11 mouse cellular contexts compared by ENCODE assay signal in genomic region chr17:5829930-5830329, GRCm38 (mm10). TPM values are rescaled to one million over a fixed set of nuclear protein-coding genes. Genes with fewer than 3 reads are reported as not detected.
DNase-seq lines count a peak whose midpoint lies in the region; ATAC-seq and TF ChIP-seq lines count a peak whose summit lies in the region.
"Had no signal": no experiment of that assay in that cellular context is flagged by ENCODE, and none has a peak within 500 bp of the region (broad histone marks: within the 10 kb centered on the region; RNA-seq: fewer than 3 reads in every experiment).

No protein-coding gene starts in this region.

- no peak for TF ChIP-seq EP300 in stomach, postnatal 0 days (optimal IDR thresholded peaks at IDR 0.05)

- no peaks in the 10 kb centered on the region for H3K27me3 ChIP-seq in stomach, embryonic 15.5 days (replicated peaks)
- no peaks in the 10 kb centered on the region for H3K27me3 ChIP-seq in stomach, postnatal 0 days (ENCODE audit: control insufficient read depth, insufficient read depth, low read length)
- no peaks in the 10 kb centered on the region for H3K27me3 ChIP-seq in intestine, postnatal 0 days (replicated peaks; ENCODE audit: control insufficient read depth, insufficient read depth, low read length)
- H3K27me3 ChIP-seq in limb, embryonic 10.5 days (ENCODE audit: low read depth, poor library complexity, severe bottlenecking): no peaks in the 10 kb centered on the region
- H3K27me3 ChIP-seq: hindbrain, embryonic 13.5 days had no signal

- no peaks in the 10 kb centered on the region for H3K9me3 ChIP-seq in stomach, embryonic 15.5 days
- no peaks in the 10 kb centered on the region for H3K9me3 ChIP-seq in stomach, postnatal 0 days (ENCODE audit: control insufficient read depth, low read length)
- no peaks in the 10 kb centered on the region for H3K9me3 ChIP-seq in intestine, postnatal 0 days (ENCODE audit: control insufficient read depth)
- no peaks in the 10 kb centered on the region for H3K9me3 ChIP-seq in limb, embryonic 10.5 days (replicated peaks)
- H3K9me3 ChIP-seq: hindbrain, embryonic 13.5 days had no signal

- no peak overlapping the region for H3K9ac ChIP-seq in stomach, embryonic 15.5 days
- H3K9ac ChIP-seq in stomach, postnatal 0 days (ENCODE audit: low read length): no peak overlapping the region
- no peak overlapping the region for H3K9ac ChIP-seq in intestine, postnatal 0 days (ENCODE audit: low read depth, low read length)
- H3K9ac ChIP-seq: hindbrain, embryonic 13.5 days had no signal

- WGBS in stomach, embryonic 15.5 days: 54% methylated on average over 3 of the region's 3 CpGs
- WGBS in stomach, postnatal 0 days: 70% methylated on average over 3 of the region's 3 CpGs
- WGBS in intestine, postnatal 0 days: 40% methylated on average over 3 of the region's 3 CpGs
- WGBS in limb, embryonic 10.5 days: 90% methylated on average over 3 of the region's 3 CpGs

- H3K27ac ChIP-seq in stomach, embryonic 15.5 days: no peak overlapping the region
- no peak overlapping the region for H3K27ac ChIP-seq in stomach, postnatal 0 days (replicated peaks)
- H3K27ac ChIP-seq in intestine, postnatal 0 days (ENCODE audit: low read depth, low read length): no peak overlapping the region; the same call in 1 of the 2 replicates
- H3K27ac ChIP-seq in limb, embryonic 10.5 days: no peak overlapping the region
- H3K27ac ChIP-seq: heart, adult 2 months; hindbrain, embryonic 13.5 days had no signal

- ATAC-seq in stomach, embryonic 15.5 days (ENCODE audit: insufficient read depth, low FRiP score, low read depth): 0 out of 2 replicates have a peak, but pooled peaks have one; percentile 16
- no peak for ATAC-seq in stomach, postnatal 0 days (ENCODE audit: low FRiP score, low TSS enrichment)
- peak; percentile 73 for ATAC-seq in intestine, postnatal 0 days
- ATAC-seq in neutrophil, adult 5-6 weeks (ENCODE audit: extremely low read depth, insufficient number of reproducible peaks, low FRiP score, poor library complexity, severe bottlenecking): peak; percentile 64

- H3K36me3 ChIP-seq in stomach, embryonic 15.5 days: no peaks in the 10 kb centered on the region
- H3K36me3 ChIP-seq in stomach, postnatal 0 days (ENCODE audit: control insufficient read depth, insufficient read depth, low read length): no peaks in the 10 kb centered on the region
- no peaks in the 10 kb centered on the region for H3K36me3 ChIP-seq in intestine, postnatal 0 days (ENCODE audit: control insufficient read depth, insufficient read depth)
- no peaks in the 10 kb centered on the region for H3K36me3 ChIP-seq in limb, embryonic 10.5 days
- H3K36me3 ChIP-seq: hindbrain, embryonic 13.5 days had no signal

- 0 out of 2 replicates have a peak, but pooled peaks cover 3% of the 10 kb centered on the region for H3K4me1 ChIP-seq in stomach, embryonic 15.5 days
- H3K4me1 ChIP-seq in stomach, postnatal 0 days (replicated peaks; ENCODE audit: control insufficient read depth, insufficient read depth): no peaks in the 10 kb centered on the region
- no peaks in the 10 kb centered on the region for H3K4me1 ChIP-seq in intestine, postnatal 0 days (replicated peaks; ENCODE audit: control insufficient read depth, insufficient read depth, low read length)
- peaks cover 16% of the 10 kb centered on the region for H3K4me1 ChIP-seq in limb, embryonic 10.5 days

- H3K4me2 ChIP-seq in stomach, embryonic 15.5 days: no peak overlapping the region
- no peak overlapping the region for H3K4me2 ChIP-seq in stomach, postnatal 0 days (replicated peaks; ENCODE audit: low read depth)
- 0 out of 2 replicates have a peak overlapping the region, but pooled peaks have one; percentile 17 for H3K4me2 ChIP-seq in intestine, postnatal 0 days (replicated peaks; ENCODE audit: low read depth)
- H3K4me2 ChIP-seq: hindbrain, embryonic 13.5 days had no signal

- TF ChIP-seq CTCF in stomach, postnatal 0 days (IDR thresholded peaks at IDR 0.05; ENCODE audit: low read depth): no peak
- no peak for TF ChIP-seq CTCF in intestine, postnatal 0 days (IDR thresholded peaks at IDR 0.05; ENCODE audit: low read depth)

- no peak overlapping the region for H3K4me3 ChIP-seq in stomach, embryonic 15.5 days (replicated peaks)
- no peak overlapping the region for H3K4me3 ChIP-seq in stomach, postnatal 0 days (ENCODE audit: low read depth, low read length)
- H3K4me3 ChIP-seq in intestine, postnatal 0 days (ENCODE audit: low read depth, low read length): no peak overlapping the region
- H3K4me3 ChIP-seq in limb, embryonic 10.5 days: no peak overlapping the region
- H3K4me3 ChIP-seq: heart, adult 2 months; hindbrain, embryonic 13.5 days had no signal

- DNase-seq in stomach, postnatal 0 days (ENCODE audit: low spot score): no peak
- DNase-seq in adrenal gland, adult (ENCODE audit: inconsistent age in 2 of 2, low spot score in 1 of 2): no peak
- no peak for DNase-seq in limb, embryonic 10.5 days (ENCODE audit: low spot score)
- DNase-seq in urinary bladder, postnatal 4 days (ENCODE audit: low spot score in 2 of 2): no peak
- DNase-seq: heart, adult 2 months; kidney, postnatal 10 days; layer of hippocampus, postnatal 36 days had no signal

RNA-seq across cellular contexts. Expression of gene Snx9, which starts 11.2 kb away (rescaled TPM):
- 37.5 and 42.8 TPM in 2 replicates for polyA plus RNA-seq in stomach, embryonic 15.5 days (2015; fragmentation: Nextera tagmentation; extraction: Ambion mirVana)
- polyA plus RNA-seq in stomach, postnatal 0 days (2015; fragmentation: Nextera tagmentation; extraction: Ambion mirVana): 34.8 and 36.3 TPM in 2 replicates
- 91.4 and 95.4 TPM in 2 replicates for polyA plus RNA-seq in intestine, postnatal 0 days (2015; fragmentation: Nextera tagmentation; extraction: Ambion mirVana)
- 60.4 and 73.9 TPM in 2 replicates for total RNA-seq in neutrophil, adult 5-6 weeks (2017)
- 18.4 and 19.4 TPM in 2 replicates for polyA plus RNA-seq in limb, embryonic 10.5 days (2016; fragmentation: Nextera tagmentation; extraction: Ambion mirVana)
